Mouse (Mus musculus) cerebellum, adult 2 months (tissue): Measurements from ENCODE around the gene Cstad. TPM values are rescaled to one million over a fixed set of nuclear protein-coding genes. Genes with fewer than 3 reads are reported as not detected.

Experiments used
- DNase-seq, 2 experiments: peaks; one replicate each; pipeline ENCODE4 v3.0.0; 2021
- H3K27ac ChIP-seq: fragments of 200-500 bp; 2 replicates; pipeline ENCODE4 v1.5.1; 2012; ENCODE audit warnings: low read length, control low read depth, inconsistent platforms; ENCODE audit not compliant: insufficient read depth
- H3K27me3 ChIP-seq: fragments of 200-500 bp; 2 replicates; pipeline ENCODE4 v1.6.1; 2012; ENCODE audit warnings: inconsistent platforms, mild to moderate bottlenecking, low read length, moderate library complexity; ENCODE audit not compliant: control insufficient read depth, insufficient read depth
- H3K4me1 ChIP-seq: fragments of 200-500 bp; 2 replicates; pipeline ENCODE4 v1.6.1; 2011; ENCODE audit warnings: low read length; ENCODE audit not compliant: control insufficient read depth, insufficient read depth
- H3K4me3 ChIP-seq: fragments of 200-500 bp; replicated peaks from 2 replicates; pipeline ENCODE3; 2011; ENCODE audit warnings: mild to moderate bottlenecking, low read depth, low read length, control low read depth; ENCODE audit not compliant: insufficient read depth
- CTCF ChIP-seq: fragments of 200-500 bp; IDR thresholded peaks from 2 replicates; pipeline ENCODE4 v1.5.1; 2011; ENCODE audit warnings: low read depth, mild to moderate bottlenecking, control low read depth, low read length, moderate library complexity, borderline replicate concordance; ENCODE audit not compliant: insufficient read depth
- POLR2A ChIP-seq: fragments of 200-500 bp; IDR thresholded peaks from 2 replicates; pipeline ENCODE4 v1.6.1; 2011; ENCODE audit warnings: low read length, control low read depth, borderline replicate concordance; ENCODE audit not compliant: insufficient read depth
- WGBS: fragments of 180-500 bp; shearing (Covaris S2); methylation state at CpG from one replicate; pipeline ENCODE4 v1.1.7; 2018; 5-methylcytosine and 5-hydroxymethylcytosine counted together
- polyA plus RNA-seq: library from polyadenylated mRNA; depleted of rRNA; stranded (reverse); fragments of >200 nt; gene quantifications from 2 replicates; pipeline ENCODE4 v1.2.3, GENCODE M21; 2012

Cstad gene
- polyA plus RNA-seq, 1 experiment: 3.2 TPM

DNA sequence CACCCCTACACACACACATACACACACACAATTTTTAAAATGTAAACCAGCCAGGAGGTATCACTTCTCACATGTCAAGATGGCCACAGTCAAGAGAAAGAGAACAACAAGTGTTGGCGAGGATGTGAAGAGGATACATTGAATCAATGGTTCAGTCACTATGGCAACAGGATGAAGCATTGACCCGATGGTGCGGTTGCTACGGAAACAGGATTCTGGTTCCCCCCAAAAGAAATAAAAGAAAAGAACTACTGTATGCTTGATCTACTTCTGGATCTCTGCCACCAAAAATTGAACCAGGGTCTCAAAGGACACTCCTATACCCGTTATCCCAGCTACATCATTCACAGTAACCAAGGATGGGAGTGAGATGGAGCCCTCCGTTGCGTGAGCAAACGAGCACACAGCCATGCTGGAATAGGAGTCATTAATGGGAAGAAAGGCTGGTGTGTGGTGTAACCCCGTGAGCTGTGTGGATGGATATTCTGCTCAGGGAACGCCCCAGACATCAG lies 13.9 kb downstream of the Cstad start:
- Histone ChIP-seq H3K27ac (no peak overlapping the region), H3K27me3 (no peaks in the 10 kb centered on the region), H3K4me1 (no peaks in the 10 kb centered on the region; the same call in 1 of the 2 replicates), H3K4me3 (no peak overlapping the region)
- DNase-seq: no peak
- 61% methylated on average over 10 of the region's 10 CpGs for WGBS
- TF ChIP-seq CTCF (no peak), POLR2A (no peak)

DNA sequence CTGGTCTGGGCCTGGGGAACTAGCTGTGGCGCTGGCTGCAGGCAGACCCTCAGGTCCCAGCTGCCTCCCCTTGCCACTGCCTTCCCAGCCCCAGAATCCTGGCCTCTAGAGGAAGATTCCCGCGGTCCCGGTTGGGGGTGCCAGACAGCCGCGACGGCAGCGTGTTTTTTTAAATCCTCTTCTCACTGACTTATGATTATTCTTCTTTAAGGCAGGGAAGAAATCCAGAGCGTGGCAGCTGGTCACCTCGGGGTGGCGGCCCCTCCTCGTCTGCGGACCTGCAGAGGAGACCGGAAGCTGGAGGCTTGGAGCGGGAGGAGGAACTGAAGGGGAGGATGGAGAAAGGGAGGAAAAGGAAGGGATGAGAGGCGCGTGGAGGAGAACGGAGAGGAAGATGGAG lies 18.7 kb downstream of the Cstad start:
- no peak for TF ChIP-seq CTCF
- no peak for TF ChIP-seq POLR2A
- peak; percentile 58 to 66 for DNase-seq
- 2% methylated on average over 18 of the region's 18 CpGs for WGBS
- Histone ChIP-seq H3K27me3 (no peaks in the 10 kb centered on the region), H3K4me3 (peak overlapping the region; percentile 36), H3K27ac (0 out of 2 replicates have a peak overlapping the region, but pooled peaks have one; percentile 39), H3K4me1 (peaks cover 14% of the 10 kb centered on the region)

DNA sequence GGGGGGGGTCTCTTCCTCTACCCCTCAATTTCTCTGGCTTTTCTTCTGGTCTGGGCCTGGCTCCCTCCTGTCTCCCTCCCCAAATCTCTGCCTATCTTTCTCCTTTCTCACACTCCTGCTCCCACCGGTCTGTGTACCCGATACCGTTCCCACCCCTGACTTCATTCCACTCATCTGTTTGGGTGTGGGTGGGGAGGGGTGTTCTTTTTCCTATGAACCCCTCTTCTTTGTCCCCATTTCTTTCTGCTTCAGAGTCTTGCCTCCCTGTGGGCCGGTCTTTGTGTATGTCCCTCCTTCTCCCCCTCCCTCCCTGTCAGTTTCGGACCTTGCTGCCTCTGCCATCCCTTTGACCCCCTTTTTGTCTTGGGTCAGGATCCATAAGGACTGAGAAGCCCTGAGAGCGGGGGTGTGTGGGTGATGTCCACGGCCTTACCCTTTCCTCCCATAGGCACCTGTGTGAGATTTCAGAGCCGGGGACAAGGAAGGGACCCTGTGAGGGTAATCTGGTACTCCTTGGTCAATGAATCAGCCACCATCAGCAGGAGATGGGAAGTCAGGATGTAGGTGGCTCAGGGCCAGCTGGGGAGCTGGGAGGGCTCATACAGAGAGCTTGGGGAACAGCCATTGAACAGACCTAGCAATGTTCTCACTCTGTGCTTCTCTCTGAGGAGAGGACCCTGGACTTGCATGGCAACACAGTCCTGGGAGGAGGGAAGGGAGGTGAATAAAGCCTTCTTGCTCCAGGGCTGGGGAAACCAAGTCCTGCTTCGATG lies 19.5 kb downstream of the Cstad start:
- Histone ChIP-seq H3K27me3 (no peaks in the 10 kb centered on the region), H3K27ac (peak overlapping the region; percentile 39; the same call in 1 of the 2 replicates), H3K4me3 (peak overlapping the region; percentile 45), H3K4me1 (peaks cover 14% of the 10 kb centered on the region)
- WGBS: 55% methylated on average over 9 of the region's 9 CpGs
- TF ChIP-seq CTCF: no peak
- DNase-seq: no peak

DNA sequence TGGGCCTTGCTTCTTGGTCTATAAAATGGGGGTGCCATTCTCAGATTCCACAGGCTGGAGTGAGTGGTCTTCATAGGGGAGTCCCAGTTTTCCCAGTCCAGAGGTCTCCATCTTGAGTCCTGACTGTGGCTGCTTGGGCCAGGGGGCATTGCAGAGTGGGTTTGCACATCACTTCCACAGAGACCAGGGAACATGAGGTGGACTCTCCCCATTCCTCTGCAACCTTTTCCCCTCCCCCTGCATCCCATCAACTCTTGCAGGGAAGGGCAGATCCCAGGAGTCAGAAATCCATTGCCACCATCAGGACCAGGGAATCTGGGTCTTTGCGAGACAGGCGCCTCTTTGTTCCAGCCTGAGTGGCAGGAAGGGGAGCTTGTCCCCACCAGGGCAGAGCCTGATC lies 21.0 kb downstream of the Cstad start:
- 90% methylated on average over 2 of the region's 2 CpGs for WGBS
- H3K27me3 ChIP-seq: no peaks in the 10 kb centered on the region
- no peak overlapping the region for H3K4me3 ChIP-seq
- TF ChIP-seq POLR2A: no peak
- no peak for DNase-seq
- H3K4me1 ChIP-seq: peaks cover 14% of the 10 kb centered on the region
- H3K27ac ChIP-seq: no peak overlapping the region

DNA sequence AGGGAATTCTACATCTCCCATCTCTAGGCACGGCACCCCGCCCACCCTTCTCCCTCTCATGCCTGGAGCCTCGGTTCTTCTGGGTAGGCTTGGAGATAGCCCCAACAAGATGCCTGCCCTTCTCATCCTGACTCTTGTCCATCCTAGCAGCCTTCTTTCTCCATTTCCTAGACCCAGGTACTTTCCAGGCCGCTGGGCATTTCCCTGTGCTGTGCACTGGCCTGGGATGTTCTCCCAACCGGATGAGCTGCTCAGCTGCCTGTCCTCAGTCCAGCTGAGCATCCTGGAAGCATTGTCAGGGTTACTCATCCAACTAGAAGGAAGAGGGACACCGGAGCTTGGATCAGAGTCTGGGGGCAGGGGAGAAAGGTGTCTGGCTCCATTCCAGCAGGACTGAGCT lies 21.6 kb downstream of the Cstad start:
- no peak for DNase-seq
- Histone ChIP-seq H3K4me1 (peaks cover 14% of the 10 kb centered on the region), H3K27me3 (no peaks in the 10 kb centered on the region), H3K27ac (no peak overlapping the region), H3K4me3 (no peak overlapping the region)
- WGBS: 62% methylated on average over 6 of the region's 6 CpGs
- TF ChIP-seq CTCF: no peak
- TF ChIP-seq POLR2A: no peak

DNA sequence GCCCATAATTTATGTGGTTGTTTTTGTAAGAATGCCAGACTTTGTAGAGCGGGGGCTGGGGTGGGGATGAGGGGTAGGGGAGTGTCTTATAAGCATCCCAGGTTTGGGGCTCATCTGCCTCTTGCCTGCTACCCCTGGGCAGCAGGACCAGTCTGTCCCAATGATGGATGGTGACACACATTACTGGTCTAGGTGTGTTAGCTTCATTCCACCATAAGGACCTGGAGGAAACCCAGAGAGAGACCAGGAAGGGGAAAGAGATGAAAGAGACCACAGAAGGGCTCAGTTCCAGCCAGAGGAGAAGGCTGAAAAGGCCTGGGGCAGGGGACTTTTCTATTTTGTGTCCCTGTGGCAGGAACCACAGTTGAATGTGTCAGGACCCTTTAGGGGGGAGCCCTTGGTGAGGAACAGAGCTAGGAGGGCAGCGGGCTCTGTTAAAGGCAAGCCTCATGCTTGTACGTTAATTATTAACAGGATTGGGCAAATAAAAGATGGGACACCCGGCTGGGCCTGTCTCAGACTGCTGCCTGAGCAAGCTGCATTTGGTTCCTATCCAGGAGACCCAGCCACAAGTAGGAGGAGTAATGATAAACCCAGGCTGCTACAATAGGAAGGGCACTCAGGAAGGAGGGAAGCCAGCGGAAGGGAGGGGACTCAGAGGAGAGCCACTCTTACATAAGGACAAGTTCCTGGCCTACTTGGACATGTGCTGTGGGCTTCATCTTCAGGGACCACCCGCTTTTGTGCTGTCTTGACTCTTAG lies 23.8 kb downstream of the Cstad start:
- TF ChIP-seq CTCF: no peak
- TF ChIP-seq POLR2A: no peak
- no peak for DNase-seq
- Histone ChIP-seq H3K4me3 (no peak overlapping the region), H3K27me3 (no peaks in the 10 kb centered on the region), H3K27ac (no peak overlapping the region), H3K4me1 (peaks cover 14% of the 10 kb centered on the region)
- 77% methylated on average over 6 of the region's 6 CpGs for WGBS

DNA sequence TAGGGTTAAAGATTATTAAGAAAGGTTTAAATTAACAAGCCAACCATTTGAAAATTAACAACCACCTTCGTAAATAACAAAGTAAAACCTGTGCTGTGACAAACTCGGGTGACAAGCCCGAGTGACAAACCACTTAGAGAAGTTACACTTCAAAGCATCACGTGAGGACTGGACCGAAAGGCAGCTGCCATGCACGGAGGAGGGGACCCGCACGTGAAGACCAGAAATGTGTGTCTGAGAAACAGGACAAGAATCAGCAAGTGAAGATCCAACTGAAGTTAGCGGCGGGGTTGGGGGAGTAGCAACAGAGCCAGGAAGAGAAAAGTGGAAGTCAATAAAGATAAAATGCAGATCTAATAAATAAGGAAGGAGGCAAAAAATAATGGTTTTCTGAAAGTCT lies 29.0 kb downstream of the Cstad start:
- no peak for DNase-seq

DNA sequence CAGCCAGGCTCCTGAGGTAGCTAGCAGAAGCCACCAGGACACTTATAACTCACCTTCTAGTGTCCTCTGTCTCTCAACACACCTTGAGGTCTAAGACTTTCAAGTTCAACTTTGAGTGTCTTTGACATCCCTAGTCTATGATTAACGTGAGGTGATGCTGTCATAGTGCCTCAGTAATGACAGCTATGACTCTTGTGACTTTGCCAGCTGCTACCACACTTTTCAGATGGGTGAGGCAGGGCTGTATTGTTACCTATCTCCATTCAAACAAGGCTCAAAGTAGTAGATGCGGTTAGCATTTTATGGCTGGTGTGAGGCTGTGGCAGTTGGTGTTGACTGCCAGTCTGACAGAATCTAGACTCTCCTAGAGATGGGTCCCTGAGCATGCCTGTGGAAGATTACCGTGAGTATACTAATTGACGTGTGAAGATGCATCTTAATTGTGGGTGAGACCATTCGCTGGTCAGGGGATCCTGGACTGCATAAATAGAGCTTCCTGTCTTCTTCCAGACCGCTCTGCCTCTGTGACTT lies 30.5 kb downstream of the Cstad start:
- H3K4me3 ChIP-seq: no peak overlapping the region
- WGBS: 85% methylated on average over 6 of the region's 6 CpGs
- TF ChIP-seq CTCF (no peak), POLR2A (no peak)
- H3K27ac ChIP-seq: no peak overlapping the region
- no peaks in the 10 kb centered on the region for H3K27me3 ChIP-seq
- no peaks in the 10 kb centered on the region for H3K4me1 ChIP-seq
- DNase-seq: no peak

More for the DNA sequence above, 29.0 kb downstream of the Cstad start:
- H3K27ac ChIP-seq: no peak overlapping the region
- no peak overlapping the region for H3K4me3 ChIP-seq
- no peaks in the 10 kb centered on the region for H3K4me1 ChIP-seq
- TF ChIP-seq POLR2A (no peak), CTCF (no peak)
- no peaks in the 10 kb centered on the region for H3K27me3 ChIP-seq
- WGBS: 82% methylated on average over 10 of the region's 10 CpGs
